Mouse (Mus musculus): ENCODE data around the gene Pcif1.

The Pcif1 gene

DNA sequence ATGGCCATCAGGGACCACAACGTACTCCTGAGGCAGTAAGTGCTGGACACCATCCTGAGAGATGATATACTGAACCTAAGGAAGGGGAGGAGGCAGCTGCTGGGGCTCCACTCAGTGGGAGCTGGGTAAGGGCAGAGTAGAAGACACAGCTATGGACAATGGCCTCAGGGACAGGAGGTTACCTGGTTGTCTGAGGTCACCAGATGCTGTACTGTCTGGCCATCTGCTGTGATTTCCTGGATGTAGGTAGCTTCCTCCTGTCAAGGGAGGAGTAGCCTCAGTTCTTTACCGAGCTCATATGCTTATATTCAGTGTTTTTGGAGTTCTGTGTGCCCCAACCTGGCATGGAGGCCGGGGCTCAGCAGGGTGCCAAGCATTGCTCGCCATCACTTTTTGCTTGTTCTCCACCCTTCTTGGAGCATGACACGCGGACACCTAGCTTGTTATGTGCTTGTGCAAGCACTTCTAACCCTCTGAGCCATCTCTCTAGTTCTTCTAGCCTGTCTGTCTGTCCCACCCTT lies 13.7 kb downstream of the Pcif1 start:
- in situ Hi-C loops (cut with MboI): no loop called here

DNA sequence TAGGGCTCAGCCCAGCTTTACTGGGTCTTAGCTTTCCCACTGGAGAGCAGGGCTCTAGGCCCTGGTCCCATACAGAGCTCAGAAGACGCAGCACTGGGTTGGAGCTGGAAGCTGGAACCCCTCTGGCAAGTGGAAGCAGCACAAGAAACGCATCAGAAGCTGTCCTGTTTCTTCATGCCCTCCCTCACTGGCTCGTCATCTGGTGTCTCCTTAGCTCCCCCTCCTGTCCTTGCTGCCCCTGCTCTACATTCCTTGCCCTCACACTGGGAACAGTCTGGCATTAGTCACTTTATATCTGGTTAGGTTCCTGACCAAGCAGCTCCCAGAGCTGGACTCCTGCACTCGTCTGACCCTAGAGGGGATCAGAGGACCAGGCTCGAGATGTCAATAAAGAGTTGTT lies 14.9 kb downstream of the Pcif1 start:
- in situ Hi-C loops (cut with MboI): no loop called here

DNA sequence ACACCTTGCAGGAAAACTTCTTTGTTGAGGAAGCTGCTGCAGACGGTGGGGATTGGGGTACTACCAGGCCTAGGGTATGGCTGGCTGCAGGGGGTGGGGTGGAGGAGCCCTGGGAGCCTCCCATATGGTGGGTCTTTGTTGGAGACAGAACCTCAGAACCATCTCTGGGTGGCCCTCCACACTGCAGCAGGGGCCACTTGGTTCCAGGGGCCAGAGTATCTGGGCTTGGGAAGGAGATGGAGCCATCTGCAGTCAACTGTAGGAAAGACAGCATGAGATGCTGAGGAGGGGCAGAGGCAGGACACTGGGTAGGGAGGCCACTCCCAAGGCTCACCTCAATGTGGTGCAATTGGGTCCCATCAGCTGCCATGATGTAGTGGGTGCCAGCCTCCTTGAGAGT lies 15.5 kb downstream of the Pcif1 start:
- in situ Hi-C loops (cut with MboI): no loop called here

DNA sequence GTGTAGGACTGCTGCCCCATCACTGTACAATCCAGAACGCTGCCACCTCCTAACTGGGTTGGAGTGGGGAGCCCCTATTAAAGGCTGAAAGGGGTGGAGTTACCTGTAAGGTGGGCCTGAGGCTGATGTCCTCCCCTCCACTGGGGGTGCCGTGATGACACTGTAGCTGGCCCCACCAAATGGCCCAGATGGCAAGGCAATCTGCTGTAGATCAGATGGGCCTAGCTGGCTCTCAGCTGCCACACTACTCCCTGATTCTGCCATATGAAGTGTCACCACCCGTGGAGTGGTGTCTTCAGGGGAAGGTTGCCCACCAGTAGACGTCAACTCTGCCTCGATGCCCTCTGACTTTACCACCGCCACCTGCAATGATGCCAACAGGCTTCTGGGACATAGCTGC lies 16.8 kb downstream of the Pcif1 start:
- in situ Hi-C loops (cut with MboI): no loop called here

DNA sequence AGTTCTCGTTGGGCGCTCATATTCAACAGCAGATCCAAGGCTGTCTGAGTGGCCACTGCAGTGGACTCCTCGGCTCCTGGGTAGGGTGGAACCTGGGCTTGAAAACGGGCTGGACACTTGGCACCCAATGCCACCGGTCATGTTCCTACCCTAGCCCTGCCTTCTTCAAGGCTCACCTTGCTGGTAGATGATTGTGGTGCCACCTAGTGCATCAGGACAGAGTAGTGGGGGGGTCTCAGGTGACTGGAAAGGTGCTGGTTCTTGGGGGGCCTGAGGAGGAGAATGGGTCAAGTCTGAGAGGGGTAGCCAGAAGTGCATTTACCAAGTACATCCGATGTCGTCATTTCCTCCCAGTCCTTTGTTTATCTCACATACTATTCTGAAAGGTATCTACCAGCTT lies 18.9 kb downstream of the Pcif1 start:
- in situ Hi-C loops (cut with MboI): no loop called here

DNA sequence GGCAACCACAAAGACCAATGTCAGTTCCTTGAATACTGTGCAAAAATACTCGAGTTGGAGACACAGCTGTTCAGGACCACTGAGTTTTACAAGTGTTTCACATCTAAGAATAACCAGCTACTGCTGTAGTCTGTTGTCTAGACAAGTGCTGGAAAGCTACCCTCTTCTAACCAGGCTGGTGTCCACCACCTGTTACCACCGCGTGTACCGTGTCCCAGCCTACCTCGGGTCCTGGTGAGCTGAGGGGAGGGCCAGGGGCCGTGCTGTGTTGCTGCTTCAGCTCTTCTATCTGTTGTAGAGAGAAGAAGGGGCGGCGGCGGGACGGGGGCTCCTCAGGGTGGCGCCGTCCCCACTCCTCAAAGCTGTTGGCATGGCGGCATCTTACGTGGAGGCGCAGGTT lies 19.9 kb downstream of the Pcif1 start:
- in situ Hi-C loops (cut with MboI): no loop called here

DNA sequence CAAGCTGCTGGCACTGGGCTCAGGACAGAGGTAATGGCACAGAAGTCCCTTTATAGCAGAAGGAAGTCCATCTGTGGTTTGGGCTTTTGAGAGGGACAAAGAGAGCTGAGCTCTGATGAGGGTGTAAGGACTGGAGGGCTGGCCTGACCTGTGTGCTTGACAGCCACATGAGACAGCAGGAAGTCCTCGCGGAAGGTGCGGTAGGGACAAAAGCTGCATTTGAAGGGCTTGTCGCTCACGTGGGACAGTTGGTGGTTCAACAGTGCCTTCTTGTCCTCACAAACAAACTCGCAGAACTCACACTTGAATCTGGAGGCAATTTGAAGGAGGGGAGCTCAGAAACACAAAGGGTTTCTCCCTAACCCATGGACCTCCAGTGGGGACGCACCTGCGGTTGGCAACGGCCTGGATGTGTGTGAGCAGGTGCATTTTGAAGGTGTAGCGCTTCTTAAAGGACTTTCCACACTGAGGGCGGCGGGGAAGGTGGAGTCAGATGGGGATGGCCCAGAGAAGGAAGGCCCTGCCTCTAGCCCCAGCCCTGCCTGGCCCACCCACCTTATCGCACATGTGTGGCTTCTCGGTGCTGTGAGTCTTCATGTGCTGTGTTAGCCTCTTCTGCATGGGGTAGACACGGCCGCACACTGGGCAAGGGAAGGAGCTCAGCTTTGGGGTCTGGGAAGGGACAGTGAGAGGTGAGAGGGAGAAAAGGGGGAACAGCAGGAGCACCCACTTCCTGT lies 20.8 kb downstream of the Pcif1 start:
- in situ Hi-C loops (cut with MboI): no loop called here

DNA sequence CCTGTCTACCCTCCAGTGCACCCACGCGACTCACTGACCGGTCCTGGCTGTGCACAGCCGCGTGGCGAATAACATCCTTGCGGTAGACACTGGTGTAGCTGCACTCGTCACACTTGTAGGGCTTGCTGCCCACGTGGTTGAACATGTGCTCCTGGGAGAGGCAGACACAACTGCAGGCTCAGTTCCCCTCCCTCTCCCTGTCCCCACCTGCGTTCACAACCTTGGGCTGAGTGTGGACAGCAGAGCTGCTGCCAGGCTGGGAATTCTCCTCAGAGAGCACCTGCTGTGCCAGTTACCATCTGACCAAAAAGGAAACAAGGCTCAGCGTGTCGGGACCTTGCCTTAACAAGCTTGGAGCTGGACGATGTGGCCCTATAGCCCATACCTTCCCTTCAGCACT lies 22.3 kb downstream of the Pcif1 start:
- in situ Hi-C loops (cut with MboI): no loop called here

DNA sequence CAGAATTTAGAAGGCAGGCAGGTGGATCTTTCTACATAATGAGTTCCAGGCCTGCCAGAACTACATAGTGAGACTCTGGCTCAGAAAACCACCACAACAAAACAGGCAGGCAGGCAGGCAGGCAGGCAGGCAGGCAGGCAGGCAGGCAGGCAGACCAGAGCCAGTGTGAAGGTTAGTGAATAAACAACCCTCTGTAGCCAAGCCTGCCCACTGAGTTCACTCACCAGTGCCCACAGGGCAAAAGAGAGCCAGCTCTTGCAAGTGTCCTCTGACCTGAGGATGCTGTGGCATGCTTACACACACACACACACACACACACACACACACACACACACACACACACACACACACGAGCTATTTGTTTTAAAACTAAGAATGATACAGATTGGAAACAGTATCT lies 24.4 kb downstream of the Pcif1 start:
- in situ Hi-C loops (cut with MboI): no loop called here

DNA sequence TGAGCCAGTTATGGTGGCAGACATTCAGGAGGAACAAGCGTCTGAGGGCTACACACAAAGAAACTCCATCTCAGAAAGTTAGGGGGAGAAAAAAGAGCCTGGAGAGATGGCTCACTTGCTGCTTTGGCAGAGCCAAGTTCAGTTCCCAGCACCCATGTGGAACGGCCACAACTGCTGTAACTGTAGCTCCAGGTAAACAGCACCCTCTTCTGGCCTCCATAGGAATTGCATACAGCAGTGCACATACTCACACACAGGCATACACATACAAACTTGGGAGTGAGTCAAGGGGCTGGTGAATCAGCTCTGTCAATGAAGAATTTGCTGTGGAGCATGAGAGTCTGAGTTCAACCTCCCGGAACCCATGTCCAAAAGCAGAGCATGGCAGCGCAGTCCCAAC lies 27.0 kb downstream of the Pcif1 start:
- in situ Hi-C loops (cut with MboI): no loop called here

DNA sequence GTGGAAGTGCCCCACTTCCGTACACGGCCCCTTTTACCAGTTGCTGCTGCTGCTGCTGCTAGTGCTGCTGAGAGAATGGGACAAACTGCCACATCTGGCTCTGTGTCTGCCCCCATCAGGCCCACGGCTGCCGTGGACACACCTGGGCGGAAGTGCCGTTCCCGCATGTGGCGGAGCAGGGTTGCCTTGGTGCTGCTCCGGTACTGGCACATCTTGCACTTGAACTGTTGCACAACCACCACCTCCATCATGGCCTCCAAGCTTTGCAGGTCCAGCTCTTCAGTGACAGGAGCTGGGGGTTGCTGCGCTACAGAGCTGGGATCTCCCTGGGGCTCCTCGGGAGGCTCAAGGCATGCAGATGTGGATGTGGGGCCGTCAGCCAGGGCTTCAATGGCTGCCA lies 28.4 kb downstream of the Pcif1 start:
- in situ Hi-C loops (cut with MboI): no loop called here

DNA sequence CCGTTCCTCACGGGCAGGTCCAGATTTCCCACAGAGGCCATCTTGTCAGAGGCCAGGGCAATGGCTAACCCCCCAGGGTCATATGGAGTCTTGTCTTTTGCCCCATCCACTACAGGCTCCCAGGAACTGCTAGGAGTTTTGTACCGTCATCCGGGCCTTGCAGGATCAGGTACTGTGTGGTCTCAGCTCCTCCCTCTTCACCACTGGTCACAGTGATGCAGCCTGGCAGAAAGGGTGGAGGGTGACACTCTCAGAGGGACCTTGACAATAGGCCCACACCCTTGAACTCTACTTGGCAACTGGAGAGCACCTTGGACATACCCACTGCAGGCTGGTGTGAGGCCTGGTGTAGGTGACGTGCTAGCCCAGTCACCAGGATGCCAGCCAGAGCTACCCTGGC lies 28.9 kb downstream of the Pcif1 start:
- in situ Hi-C loops (cut with MboI): no loop called here

DNA sequence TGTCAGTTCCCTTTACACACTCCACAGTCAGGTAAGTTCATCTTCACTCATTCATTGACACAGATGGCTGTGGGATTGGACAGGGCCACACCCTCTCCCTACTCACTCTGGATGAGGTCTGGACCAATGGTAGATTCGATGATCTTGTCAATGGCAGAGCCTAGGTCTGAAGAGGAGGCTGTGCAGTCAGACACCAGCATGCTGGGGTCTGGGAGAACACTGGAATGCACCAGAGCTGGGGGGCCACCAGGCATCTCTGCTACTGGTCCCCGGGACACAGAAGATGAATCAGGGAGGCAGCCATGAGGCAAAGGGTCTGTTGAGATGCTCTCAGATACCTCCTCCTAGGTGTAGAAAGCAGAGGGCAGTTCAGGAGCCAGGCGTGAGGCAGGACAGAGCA lies 30.0 kb downstream of the Pcif1 start:
- in situ Hi-C loops (cut with MboI): no loop called here

DNA sequence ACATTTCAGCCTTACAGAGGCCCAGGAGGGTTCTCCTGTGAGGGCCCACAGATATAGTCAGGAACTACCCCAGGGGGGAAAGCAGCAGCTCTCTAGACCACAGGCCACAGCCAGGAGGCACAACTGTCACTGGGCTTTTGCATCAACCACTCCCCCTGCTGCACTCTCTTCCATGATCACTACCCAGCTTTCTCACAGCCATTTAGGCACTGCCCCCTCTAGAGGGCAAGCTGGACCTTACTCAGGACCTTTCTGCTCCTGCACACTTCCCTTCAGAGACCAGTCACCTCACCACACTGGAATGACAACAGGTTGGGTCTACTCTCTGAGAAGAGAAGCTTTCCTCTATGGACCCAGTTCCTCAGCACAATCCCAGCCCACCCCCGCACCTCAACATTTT lies 30.4 kb downstream of the Pcif1 start:
- in situ Hi-C loops (cut with MboI): no loop called here

DNA sequence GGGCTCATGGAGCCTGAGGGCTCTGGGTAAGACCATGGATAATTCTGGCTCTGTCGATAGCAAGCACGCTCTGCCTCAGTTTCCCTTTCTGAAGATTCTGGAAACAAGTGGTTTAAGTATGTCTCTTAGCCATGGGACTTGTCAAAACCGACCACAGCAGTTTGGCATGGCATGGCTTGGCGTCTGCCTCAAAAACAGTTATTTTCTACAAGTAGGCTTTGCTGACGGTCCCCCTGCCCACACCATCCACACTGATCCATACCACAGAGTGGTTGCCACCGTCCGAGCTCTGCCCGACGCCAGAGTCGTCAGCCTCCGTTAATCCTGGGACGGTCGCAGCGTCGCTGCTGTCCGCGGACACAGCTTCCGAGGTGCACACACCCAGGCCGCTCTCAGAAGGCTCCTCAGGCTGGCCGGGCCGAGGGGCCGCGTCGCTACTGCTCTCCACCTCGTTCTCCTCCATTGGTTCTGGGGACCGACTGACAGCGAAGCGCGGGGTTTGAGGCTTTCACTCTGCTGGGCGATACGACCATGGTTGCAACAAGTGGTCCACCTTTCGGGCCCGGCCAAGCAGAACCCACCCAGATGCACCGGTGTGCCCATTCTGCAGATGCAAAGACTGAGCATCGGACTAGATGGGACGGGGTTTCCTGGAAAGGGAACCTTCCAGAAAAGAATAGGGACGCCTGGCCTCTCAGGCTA lies 31.4 kb downstream of the Pcif1 start:
- in situ Hi-C loops (cut with MboI): no loop called here

DNA sequence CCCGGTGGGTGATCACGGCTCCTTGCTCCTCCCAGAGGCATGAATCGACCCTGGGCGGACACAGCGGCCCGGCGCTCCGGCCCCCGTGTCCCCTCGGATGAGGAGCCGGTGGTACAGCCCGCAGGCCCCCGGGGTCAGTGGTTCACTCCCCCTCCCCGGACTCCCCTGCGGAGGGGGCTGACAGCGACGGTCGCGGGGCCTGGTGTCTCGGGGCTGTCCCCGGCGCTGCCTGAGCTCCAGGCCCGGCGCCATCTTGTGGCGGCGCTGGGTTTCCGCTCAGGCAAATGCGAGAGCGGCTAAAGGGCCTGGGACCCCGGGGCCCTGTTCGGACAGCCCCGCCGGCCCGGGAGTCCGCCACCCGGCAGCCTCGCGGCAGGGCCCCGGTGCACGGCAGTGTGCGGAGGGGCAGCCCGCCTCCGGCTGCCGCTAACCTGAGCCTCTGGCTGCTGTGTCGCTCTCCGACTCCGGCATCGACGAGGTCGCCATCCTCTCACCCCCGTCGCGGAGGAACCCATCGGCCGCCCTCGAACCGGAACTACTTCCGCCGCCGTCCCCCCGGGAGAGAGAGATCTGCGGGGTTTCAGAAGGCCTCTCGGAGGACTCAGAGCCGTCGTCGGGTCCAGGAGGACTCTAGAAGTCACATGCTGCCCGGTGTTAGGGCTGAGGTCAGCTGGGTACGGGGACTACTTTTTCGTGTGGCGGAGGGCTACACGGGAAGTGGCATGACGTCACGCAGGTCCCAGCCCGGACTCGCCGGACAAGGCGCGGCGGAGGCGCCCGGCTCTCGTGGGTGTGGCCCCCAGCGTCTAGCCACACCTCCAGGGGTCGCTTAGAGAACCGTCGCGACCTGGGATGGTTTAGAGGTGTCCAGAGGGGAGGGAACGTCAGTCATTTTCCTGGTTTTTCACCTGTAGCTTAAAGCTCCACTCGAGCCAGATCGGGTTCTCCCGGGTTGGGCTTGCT lies 32.3 kb downstream of the Pcif1 start, which contains the start of gene Zfp335:
Gene Zfp335 (minus strand): TSS at position 672 of the 963 bp plus-strand sequence.
- in situ Hi-C loops (cut with MboI): no loop called here

DNA sequence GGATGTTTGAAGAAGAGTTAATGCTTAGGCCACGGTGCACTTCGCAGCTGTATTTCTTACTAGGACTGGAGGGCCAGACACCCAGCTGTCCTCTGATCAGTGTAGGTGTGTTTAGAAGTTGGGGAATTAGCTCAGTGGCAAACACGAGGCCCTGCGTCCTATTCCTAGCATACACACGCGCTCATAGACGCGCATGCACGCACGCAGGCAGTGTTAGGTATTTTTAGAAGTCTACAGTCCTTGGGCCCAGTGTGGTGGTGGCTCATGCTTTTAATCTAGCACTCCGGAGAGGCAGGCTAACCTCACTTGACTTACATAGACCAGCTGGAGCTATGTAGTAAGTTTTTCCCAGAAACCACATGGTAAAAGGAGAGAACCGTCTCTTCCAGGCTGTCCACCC lies 33.0 kb downstream of the Pcif1 start:
- in situ Hi-C loops (cut with MboI): no loop called here

DNA sequence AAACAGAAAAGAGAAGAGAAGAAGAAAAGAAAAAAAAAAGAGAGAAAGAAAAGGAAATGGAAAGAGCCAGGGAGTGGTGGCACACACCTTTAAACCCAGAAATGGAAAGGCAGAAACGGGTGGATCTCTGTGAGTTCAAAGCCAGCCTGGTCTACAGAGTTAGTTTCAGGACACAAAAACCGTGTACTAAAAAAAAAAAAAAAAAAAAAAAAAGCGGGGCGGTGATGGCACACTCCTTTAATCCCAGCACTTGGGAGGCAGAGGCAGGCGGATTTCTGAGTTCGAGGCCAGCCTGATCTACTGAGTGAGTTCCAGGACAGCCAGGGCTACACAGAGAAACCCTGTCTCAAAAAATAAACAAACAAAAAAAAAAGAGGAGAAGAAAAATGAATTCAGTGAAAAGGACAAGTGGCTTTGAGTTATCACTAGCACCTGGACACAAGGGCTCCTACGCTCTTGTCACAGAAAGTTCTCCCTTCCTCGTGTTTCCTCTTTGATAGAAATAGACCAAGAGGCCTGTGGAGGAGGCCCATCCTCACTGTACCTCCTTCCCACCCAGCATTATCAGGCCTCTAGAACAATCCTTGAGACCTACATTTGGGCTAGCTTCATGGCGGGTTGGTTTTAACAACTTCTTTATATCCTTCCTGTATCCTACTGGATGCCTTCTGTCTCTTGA lies 33.8 kb downstream of the Pcif1 start:
- in situ Hi-C loops (cut with MboI): no loop called here

DNA sequence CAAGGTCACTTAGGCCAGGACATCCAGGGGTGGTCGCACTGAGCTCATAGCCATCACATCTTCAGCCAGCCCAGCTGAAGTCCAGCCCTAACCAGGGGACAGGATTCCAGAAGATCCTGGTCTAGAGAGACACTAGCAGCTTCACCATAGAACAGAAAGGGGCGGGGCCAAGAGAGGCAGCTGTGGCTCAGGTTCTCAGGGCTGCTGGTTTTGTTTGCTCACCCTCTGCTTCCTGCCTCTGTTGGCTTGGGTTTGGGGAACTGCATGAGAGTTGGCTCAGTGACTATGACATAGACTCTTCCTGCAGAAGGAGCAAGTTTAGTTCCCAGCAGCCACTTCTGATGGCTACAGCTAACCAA lies 34.3 kb downstream of the Pcif1 start:
- in situ Hi-C loops (cut with MboI): no loop called here

DNA sequence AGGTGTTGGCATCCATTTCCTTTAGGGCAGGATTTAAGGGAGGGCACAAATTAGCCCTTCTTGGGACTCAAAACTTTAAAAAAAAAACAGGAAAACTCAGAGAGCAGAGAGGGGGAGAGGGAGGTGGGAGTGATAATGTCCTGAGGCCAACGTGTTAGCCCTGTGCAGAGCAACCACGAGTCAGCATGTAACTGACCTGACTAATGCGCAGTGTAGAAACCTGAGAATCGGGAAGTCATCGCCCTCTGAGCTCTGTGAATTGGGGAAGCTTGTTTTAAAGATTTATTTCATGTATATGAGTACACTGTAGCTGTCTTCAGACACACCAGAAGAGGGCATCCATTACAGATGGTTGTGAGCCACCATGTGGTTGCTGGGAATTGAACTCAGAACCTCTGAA lies 37.7 kb downstream of the Pcif1 start:
- in situ Hi-C loops (cut with MboI): no loop called here

DNA sequence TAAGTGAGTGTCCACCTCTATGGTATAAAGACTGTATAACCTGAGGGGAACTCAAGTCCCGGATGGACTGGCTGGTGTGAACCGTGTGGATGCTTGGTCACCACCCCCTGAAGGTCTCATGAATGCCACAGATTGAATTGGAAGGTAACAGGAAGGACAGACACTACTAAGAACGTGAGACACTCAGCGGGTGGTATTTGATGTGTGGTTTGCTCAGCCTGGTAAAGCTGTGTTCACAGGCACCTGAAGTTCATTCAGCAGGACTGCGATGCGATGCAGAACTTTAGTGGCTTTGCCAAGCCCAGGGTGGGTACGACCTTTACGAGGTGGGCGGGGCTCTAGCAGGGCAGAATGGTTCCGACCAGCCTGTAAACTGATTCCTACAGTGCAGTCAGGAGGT lies 38.3 kb downstream of the Pcif1 start:
- in situ Hi-C loops (cut with MboI): no loop called here

DNA sequence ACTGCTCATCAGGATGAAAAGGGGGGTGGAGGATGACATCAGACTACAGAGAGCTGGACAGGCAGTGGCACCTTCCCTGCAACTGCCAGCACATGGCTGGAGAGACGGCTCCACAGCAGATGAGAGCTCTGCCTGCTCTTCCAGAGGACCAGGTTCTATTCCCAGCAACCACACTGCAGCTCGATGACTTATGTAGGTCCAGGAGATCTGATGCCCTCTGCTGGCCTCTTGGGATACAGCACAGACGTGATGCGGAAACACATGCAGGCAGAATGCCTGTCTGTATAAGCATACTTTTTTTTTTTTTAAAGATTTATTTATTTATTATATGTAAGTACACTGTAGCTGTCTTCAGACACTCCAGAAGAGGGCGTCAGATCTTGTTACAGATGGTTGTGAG lies 39.2 kb downstream of the Pcif1 start:
- in situ Hi-C loops (cut with MboI): no loop called here
